Mouse (Mus musculus) intestine, postnatal 0 days (tissue): ENCODE measurements at regions not wholly inside any gene's neighbourhood (a gene's known extent, or its start where the extent isn't known, plus 50 kb on each side); places are given as distances from the start of the nearest gene placed in this dataset.
A peak's percentile ranks its signal among the peaks of the same experiment; 100 is the strongest.
"Not testable (repeated sequence)": the region's sequence is repeated elsewhere in the genome, so short reads cannot be mapped to it uniquely, and the experiment has no call there.

Experiments
- ATAC-seq: fragments of 200-750 bp; cut with Nextera tagmentation; 2 replicates; pipeline ENCODE4 v1.8.0; 2017; ENCODE audit warnings: mild to moderate bottlenecking, moderate TSS enrichment, moderate library complexity
- H3K27ac ChIP-seq: fragments of 300-500 bp; sonication (generic); 2 replicates; pipeline ENCODE4 v1.5.1; 2014; ENCODE audit warnings: mild to moderate bottlenecking, low read depth, low read length, moderate library complexity
- H3K27me3 ChIP-seq: fragments of 300-500 bp; sonication (generic); replicated peaks from 2 replicates; pipeline ENCODE4 v1.6.1; 2014; ENCODE audit warnings: low read length, mixed read lengths; ENCODE audit not compliant: control insufficient read depth, insufficient read depth
- H3K36me3 ChIP-seq: fragments of 300-500 bp; sonication (generic); 2 replicates; pipeline ENCODE4 v1.6.1; 2014; ENCODE audit warnings: mild to moderate bottlenecking, moderate library complexity; ENCODE audit not compliant: control insufficient read depth, insufficient read depth
- H3K4me1 ChIP-seq: fragments of 300-500 bp; sonication (generic); replicated peaks from 2 replicates; pipeline ENCODE4 v1.6.1; 2014; ENCODE audit warnings: antibody characterized with exemption, low read length, mixed read lengths; ENCODE audit not compliant: control insufficient read depth, insufficient read depth
- H3K4me2 ChIP-seq: fragments of 300-500 bp; sonication (generic); replicated peaks from 2 replicates; pipeline ENCODE4 v1.6.1; 2014; ENCODE audit warnings: low read depth, mild to moderate bottlenecking, moderate library complexity
- H3K4me3 ChIP-seq: fragments of 300-500 bp; sonication (generic); 2 replicates; pipeline ENCODE4 v1.5.1; 2014; ENCODE audit warnings: low read depth, low read length
- H3K9ac ChIP-seq: fragments of 300-500 bp; sonication (generic); 2 replicates; pipeline ENCODE4 v1.6.1; 2014; ENCODE audit warnings: mild to moderate bottlenecking, low read depth, low read length
- H3K9me3 ChIP-seq: fragments of 300-500 bp; sonication (generic); 2 replicates; pipeline ENCODE4 v1.6.1; 2016; ENCODE audit warnings: mixed run types; ENCODE audit not compliant: control insufficient read depth
- CTCF ChIP-seq: sonication (generic); IDR thresholded peaks from 2 replicates; pipeline ENCODE4 v1.5.1; 2016; ENCODE audit warnings: low read depth, mild to moderate bottlenecking, control low read depth, antibody characterized with exemption, moderate library complexity
- WGBS: fragments of 180-500 bp; shearing (Covaris S2); extraction: QIAGEN DNeasy Blood & Tissue Kit; methylation state at CpG from one replicate; pipeline ENCODE4 v1.1.7; 2014; 5-methylcytosine and 5-hydroxymethylcytosine counted together

DNA sequence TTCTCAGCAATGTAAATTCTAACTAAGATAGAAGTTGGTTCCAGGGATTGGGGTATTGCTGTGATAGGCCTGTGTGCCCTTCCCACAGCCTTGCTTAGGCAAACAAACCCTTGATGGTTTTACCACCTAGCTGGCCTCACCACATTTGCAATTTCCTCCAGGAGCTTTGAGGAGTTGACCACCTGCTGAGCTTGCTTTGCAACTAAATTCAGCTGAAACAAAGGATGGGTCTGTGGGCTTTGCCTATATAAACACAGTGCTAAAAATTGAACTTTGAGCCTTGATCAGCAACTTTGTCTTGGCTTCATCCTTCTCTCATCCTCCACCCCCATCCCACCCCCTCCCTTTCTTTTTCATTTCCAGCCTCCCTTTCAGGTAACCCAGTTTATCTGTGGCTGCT is 148.9 kb downstream of the Teddm3 start:
- Histone ChIP-seq H3K4me2 (no peak overlapping the region), H3K4me3 (no peak overlapping the region), H3K4me1 (no peaks in the 10 kb centered on the region), H3K9me3 (0 out of 2 replicates have a peak, but pooled peaks cover 8% of the 10 kb centered on the region), H3K27me3 (no peaks in the 10 kb centered on the region), H3K36me3 (no peaks in the 10 kb centered on the region), H3K9ac (no peak overlapping the region), H3K27ac (no peak overlapping the region)
- no peak for ATAC-seq
- no peak for TF ChIP-seq CTCF

DNA sequence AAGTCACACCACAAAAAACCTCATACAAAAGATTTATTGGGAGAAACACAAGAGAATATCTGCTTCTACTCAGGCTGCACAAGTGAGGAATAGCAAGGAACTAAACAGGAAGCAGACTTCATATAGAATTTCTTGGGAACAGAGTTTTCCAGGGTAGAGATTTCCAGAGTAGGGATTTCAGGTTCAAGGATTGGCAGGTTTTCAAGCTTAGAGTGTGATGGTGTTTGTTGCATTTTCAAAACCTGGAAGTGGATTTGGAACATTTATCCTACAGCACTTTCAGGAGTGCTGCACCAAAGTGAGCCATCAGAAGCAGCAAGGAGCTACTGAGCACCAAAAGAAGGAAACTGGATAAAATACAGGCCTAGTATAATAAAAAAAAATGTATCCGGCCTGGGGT is 152.7 kb downstream of the Teddm3 start:
- 76% methylated on average over 1 of the region's 1 CpGs for WGBS
- H3K36me3 ChIP-seq: no peaks in the 10 kb centered on the region

DNA sequence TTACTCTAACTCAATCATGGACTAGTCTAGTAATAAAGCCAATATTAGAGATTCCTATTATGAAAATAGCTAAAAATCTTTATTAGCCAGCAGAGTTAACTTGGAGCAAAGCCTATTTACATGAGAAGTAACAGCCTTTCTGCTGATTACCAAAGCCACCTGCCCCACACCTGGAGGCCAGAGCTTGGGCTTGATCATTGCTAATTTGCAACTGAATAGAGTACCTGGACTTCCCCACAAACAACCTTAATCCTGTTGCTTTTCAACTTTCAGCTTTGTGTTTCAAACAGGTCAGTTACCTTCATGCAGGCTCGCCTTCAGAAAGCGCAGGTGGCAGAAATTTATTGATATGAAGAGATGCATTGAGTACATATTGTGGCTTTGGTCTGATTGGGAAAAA is 163.3 kb downstream of the Teddm3 start:
- no peak for ATAC-seq
- Histone ChIP-seq H3K4me2 (no peak overlapping the region), H3K4me3 (no peak overlapping the region), H3K9me3 (0 out of 2 replicates have a peak, but pooled peaks cover 3% of the 10 kb centered on the region), H3K9ac (no peak overlapping the region), H3K27ac (no peak overlapping the region), H3K27me3 (no peaks in the 10 kb centered on the region), H3K4me1 (no peaks in the 10 kb centered on the region), H3K36me3 (no peaks in the 10 kb centered on the region)
- no peak for TF ChIP-seq CTCF
- WGBS: 86% methylated on average over 2 of the region's 2 CpGs

More for the DNA sequence above, 152.7 kb downstream of the Teddm3 start:
- Histone ChIP-seq H3K4me2 (no peak overlapping the region), H3K27me3 (no peaks in the 10 kb centered on the region), H3K9me3 (0 out of 2 replicates have a peak, but pooled peaks cover 8% of the 10 kb centered on the region), H3K4me1 (no peaks in the 10 kb centered on the region), H3K9ac (no peak overlapping the region), H3K27ac (no peak overlapping the region), H3K4me3 (no peak overlapping the region)
- no peak for ATAC-seq
- TF ChIP-seq CTCF: no peak

DNA sequence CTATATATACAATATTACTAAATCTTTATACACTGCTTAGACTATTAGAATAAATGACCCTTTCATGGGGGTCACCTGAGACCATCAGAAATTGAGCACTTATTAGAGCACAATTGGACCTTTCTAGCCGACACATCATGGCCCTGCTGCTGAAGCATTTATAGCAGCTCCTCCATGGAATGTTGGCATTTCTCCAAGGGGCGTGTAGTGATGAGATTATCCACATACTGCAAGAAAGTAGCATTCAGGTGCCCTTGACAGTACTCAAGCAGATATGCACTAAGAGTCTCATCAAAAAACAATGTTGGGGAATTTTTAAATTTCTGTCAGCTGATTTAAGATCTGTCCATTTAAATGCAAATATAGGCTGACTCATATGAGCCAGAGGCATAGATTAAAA is 178.4 kb downstream of the Teddm3 start:
- H3K4me2 ChIP-seq: no peak overlapping the region
- WGBS: 8% methylated on average over 2 of the region's 2 CpGs
- no peaks in the 10 kb centered on the region for H3K9me3 ChIP-seq
- H3K9ac ChIP-seq: no peak overlapping the region
- no peak overlapping the region for H3K27ac ChIP-seq
- TF ChIP-seq CTCF: no peak
- no peaks in the 10 kb centered on the region for H3K27me3 ChIP-seq
- no peak for ATAC-seq
- no peak overlapping the region for H3K4me3 ChIP-seq
- no peaks in the 10 kb centered on the region for H3K36me3 ChIP-seq
- no peaks in the 10 kb centered on the region for H3K4me1 ChIP-seq

DNA sequence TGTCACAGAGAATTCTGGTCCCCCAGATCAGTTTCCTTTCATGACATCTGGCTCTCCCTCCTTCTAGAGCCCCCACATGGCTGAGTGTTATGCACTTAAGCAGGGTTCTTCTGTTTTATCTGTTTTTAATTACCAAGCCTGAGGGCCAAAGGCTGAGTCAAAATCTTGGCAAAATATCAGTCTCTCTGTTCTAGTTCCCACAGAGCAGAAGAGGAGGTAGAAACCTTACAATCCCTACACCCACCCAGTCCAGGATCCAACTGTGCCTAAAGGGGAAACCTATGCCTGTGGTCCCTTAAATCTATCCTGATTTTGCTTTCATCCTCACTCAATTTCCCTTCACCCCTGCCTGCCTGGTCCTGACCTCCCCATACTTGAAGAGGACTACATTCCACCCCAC is 181.4 kb downstream of the Teddm3 start:
- Histone ChIP-seq H3K9ac (no peak overlapping the region), H3K4me3 (no peak overlapping the region), H3K27me3 (no peaks in the 10 kb centered on the region), H3K9me3 (no peaks in the 10 kb centered on the region), H3K27ac (no peak overlapping the region), H3K4me2 (no peak overlapping the region), H3K4me1 (no peaks in the 10 kb centered on the region), H3K36me3 (no peaks in the 10 kb centered on the region)
- no peak for TF ChIP-seq CTCF
- no peak for ATAC-seq

DNA sequence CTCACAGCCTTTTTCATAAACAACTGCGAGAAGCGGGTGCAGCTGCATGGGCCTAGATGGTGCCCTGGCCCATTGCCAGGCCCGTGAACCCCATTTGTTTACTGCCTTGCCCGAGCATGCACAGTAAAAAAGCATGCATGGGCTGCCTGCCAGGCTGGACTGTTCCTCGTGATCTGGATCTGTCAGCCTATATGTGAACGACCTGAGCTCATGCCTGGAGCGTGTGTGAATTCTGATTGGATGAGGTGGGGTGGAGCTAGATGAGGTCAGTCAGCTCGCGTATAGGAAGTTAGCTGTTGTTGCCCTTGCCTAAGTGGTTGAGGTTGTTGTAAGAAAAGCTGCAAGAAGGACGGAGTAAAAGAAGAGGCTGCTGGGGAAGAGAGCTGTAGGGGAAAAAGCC is 194.9 kb downstream of the Teddm3 start:
- WGBS: 41% methylated on average over 10 of the region's 10 CpGs
- Histone ChIP-seq H3K27ac (no peak overlapping the region), H3K9ac (no peak overlapping the region), H3K9me3 (no peaks in the 10 kb centered on the region), H3K36me3 (no peaks in the 10 kb centered on the region), H3K4me2 (no peak overlapping the region), H3K27me3 (no peaks in the 10 kb centered on the region), H3K4me1 (no peaks in the 10 kb centered on the region), H3K4me3 (no peak overlapping the region)
- peak; percentile 79 for ATAC-seq
- TF ChIP-seq CTCF: no peak

DNA sequence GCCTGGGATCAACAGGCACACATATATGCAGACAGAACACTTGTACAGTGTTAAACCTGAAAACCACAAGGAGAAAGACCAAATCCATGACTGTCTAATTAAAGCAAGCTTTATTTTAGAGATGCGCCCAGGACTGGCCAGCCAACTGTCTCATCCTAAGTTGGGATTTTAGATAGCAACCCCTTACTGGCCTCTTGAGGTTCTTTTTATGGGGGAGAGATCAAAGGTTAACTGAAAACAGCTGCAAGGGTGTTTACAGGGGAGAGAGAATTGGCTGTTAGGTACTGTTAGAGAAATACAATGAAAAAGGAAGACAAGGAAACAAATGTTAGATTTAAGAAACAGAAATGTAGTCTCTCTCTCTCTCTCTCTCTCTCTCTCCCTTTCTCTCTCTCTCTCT is 202.4 kb upstream of the Thpo start:
- H3K9me3 ChIP-seq: no peaks in the 10 kb centered on the region
- no peak overlapping the region for H3K9ac ChIP-seq
- H3K27ac ChIP-seq: no peak overlapping the region
- 68% methylated on average over 1 of the region's 1 CpGs for WGBS
- H3K36me3 ChIP-seq: no peaks in the 10 kb centered on the region
- no peak for ATAC-seq
- H3K4me2 ChIP-seq: no peak overlapping the region
- no peak for TF ChIP-seq CTCF
- no peaks in the 10 kb centered on the region for H3K27me3 ChIP-seq
- H3K4me3 ChIP-seq: no peak overlapping the region
- H3K4me1 ChIP-seq: no peaks in the 10 kb centered on the region

DNA sequence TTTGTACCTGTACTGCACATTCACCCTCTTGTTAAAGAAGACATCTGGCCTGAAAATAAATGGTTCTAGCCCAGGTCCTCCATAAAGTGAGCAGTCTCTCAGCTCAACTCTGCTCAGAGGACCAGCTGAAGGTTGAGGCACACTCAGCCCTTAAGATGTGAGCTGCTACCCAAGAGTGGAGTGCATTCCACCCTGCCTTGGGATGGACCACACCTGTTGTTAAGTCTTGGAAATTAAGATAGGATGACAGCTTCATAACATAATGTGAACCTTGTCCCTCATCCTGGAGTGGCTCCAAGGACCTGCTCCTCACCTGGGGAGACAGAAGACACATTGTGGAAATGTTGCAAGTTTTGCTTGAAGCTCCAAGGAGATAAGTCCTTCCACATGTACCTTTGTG is 200.5 kb upstream of the Thpo start:
- H3K4me3 ChIP-seq, H3K4me1 ChIP-seq, H3K9ac ChIP-seq, H3K4me2 ChIP-seq, H3K9me3 ChIP-seq, H3K27ac ChIP-seq, H3K36me3 ChIP-seq, H3K27me3 ChIP-seq: not testable (repeated sequence)
- peak; percentile 67; the same call in 1 of the 2 replicates for ATAC-seq

DNA sequence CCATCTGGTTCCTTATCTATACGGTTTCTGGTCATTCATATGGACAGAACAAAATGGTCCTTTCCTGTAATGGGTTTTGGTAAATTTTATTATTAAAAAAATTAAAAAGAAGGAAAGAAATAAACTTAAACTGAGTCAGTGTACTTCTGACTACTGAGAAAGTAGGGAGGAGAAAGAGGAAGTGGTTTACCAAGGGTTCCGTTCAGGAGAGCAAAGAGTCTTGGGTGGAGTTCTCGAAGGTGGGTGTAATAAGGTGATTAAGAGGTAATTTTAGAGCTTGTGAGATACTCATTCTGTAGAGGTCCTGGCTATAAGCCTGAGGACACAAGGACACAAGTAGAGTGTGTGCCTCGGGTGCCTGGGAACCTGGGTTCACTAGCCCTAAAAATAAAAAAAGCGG is 195.7 kb upstream of the Thpo start:
- not testable (repeated sequence) for ATAC-seq, H3K27me3 ChIP-seq
- WGBS: 53% methylated on average over 5 of the region's 5 CpGs

DNA sequence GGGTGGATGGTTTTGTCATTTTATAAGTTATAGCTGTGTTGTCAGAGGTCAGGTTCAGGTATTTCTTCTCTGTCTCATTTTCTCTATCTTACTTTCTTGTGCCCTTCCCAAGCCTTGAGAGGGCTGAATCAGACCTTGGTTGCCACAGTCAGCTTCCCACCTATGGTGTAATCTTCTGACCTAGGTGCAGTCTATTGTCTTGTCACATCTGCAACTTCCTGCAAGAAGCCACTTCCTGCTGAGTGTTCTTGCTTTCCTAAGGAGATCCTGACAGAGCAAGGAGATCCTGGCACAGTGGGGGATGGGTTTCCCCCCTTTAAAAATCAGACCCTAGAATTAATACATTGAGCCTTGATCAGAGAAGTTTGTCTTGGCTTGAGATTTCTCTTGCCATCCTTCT is 191.5 kb upstream of the Thpo start:
- H3K27me3 ChIP-seq, H3K4me2 ChIP-seq, H3K9ac ChIP-seq, H3K36me3 ChIP-seq, ATAC-seq, H3K4me3 ChIP-seq, H3K9me3 ChIP-seq, H3K4me1 ChIP-seq, H3K27ac ChIP-seq: not testable (repeated sequence)

More for the DNA sequence above, 195.7 kb upstream of the Thpo start:
- H3K36me3 ChIP-seq, H3K4me2 ChIP-seq, H3K4me1 ChIP-seq, H3K4me3 ChIP-seq, H3K9me3 ChIP-seq, H3K9ac ChIP-seq, H3K27ac ChIP-seq: not testable (repeated sequence)
